Mouse (Mus musculus) spleen, postnatal 36 days (tissue): ENCODE measurements around the gene Myo1f.
"Not testable (repeated sequence)": the region's sequence is repeated elsewhere in the genome, so short reads cannot be mapped to it uniquely, and the experiment has no call there.

Experiments
- DNase-seq, 2 experiments: peaks; one replicate each; pipeline ENCODE4 v3.0.0; 2022; ENCODE audit warnings: low spot score in 2 of 2, mixed read lengths in 1 of 2

Gene Myo1f

GRCm38 (mm10) chr17:33584061-33584460 is 28.6 kb downstream of the Myo1f start:
- DNase-seq = no peak

- no peak for DNase-seq
Measured at GRCm38 (mm10) chr17:33586011-33586410, 30.5 kb downstream of the Myo1f start.

DNA sequence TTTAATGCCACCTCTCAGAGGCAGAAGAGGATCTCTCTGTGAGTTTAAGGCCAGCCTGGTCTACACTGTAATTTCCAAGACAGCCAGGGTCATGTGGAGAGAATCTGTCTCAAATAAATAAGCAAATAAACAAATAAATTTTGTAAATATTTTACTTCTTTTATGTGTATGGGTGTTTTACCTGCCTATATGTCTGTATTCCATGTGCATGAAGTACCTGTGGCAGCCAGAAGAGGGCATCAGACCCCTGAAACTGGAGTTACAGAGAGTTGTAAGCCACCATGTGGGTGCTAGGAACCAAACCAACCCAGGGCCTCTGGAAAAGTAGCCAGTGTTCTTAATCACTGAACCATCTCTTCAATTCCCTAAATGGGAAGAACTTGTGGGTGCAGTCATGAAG is 41.8 kb downstream of the Myo1f start:
- DNase-seq = no peak

GRCm38 (mm10) chr17:33598506-33598905 is 43.0 kb downstream of the Myo1f start:
- no peak for DNase-seq

DNA sequence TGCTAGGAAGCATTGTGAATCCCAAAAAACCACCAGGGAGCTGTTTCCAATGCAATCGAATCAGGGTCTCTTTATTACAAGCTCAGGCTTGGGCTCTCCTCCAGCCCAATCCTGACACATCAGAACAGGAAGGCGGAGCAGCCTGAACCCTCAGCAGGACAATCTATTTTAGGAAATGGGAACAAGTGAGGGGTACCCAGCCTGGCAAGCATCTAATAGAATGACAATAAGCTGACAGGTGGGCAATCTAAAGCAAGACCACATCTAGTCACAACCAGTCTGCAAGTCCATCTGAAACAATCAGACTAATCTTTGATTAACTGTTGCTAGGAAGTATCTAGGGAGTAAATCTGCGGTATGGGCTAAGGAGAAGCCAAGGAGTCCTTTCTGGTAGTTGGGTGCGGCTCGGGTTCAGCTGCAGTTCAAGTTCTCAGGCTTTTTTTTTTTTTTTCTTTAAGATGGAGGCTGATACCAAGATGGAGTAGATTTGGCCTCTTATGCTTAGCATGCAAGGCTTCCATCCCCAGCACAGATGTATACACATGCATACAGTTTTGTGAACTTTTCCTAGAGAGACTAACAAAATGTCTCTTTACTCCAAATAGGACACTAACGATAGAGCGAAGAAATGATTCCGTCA is 44.4 kb downstream of the Myo1f start:
- no peak for DNase-seq

DNA sequence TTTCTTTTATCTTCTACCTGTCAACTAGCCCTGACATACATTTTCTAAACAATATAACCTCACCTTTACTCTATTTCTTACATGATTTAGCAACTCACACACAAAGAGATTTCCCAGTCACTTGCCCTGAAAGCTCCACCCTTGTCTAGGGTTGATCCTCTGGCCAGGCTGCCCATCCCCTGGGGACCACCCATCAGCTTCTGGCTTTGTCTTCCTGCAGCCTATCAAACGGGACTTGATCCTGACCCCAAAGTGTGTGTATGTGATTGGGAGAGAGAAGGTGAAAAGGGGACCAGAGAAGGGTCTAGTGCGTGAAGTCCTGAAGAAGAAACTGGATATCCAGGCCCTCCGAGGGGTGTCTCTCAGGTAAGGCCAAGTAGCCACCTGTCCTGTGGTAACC is 45.3 kb downstream of the Myo1f start:
- DNase-seq = no peak

DNA sequence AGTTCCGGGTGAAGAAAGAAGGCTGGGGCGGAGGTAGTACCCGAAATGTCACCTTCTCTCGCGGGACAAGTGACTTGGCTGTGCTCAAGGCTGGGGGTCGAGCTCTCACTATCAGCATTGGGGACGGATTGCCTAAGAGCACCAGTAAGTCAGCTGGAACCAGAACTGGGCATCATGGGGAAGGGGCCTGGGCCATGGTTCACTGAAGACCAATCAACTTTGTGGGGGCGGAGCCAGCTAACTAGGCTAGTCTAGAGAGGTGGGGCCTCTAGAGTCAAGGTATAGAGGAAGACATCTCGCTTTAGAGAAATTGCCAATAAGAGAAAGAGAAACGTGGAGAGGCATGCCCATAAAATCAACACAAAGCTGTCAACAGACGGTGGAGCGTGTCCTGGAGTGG is 46.4 kb downstream of the Myo1f start:
- no peak for DNase-seq

DNA sequence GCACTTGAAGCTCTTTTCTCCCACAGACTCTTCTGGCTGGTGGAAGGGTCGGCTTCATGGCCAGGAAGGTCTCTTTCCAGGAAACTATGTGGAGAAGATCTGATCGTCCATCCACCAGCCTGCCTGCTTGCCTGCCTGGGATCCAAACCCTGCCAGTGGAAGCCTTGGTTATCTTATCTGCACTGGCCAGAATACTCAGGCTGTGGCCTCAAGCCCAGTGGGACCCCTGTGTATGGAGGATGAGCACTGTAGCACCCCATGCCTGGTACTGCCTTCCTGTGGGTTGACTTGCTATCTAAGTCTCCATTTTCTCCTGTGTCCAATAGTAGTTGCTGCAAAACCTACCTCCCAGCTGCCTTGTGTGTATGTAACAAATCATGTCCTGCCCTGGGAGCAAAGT is 51.8 kb downstream of the Myo1f start:
- DNase-seq = no peak

DNA sequence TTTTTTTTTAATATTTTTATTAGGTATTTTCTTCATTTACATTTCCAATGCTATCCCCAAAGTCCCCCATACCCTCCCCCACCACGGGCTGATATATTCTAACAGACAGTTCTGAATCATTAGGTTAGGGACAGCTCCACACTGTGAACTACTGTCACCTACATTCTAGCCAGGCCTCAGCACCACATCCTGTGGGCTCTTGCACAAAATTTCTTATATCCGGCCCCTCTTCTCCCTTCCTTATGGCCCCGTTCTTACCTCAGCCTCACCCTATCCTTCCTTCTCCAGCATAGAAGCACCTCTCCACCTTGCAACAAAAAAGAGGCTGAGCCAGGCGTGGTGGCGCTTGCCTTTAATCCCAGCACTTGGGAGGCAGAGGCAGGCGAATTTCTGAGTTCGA is 55.0 kb downstream of the Myo1f start:
- no peak for DNase-seq

DNA sequence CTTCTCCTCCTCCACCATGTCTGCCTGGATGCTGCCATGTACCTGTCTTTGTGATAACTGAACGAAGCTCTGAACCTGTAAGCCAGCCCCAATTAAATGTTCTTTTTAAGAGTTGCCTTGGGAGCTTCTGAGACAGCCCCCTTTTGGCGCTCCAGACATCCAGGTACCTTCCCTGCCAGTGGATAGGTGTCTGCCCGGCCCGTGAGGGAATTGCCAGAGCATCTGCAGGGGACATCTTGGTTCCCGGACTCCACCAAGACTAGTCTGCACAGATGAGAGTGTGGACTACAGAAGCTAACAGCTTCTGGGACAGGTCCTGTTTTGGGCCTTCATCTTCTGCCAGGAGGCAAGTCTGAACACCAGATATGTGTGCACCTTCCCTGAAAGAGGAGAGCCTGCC is 58.2 kb downstream of the Myo1f start:
- DNase-seq = not testable (repeated sequence)

DNA sequence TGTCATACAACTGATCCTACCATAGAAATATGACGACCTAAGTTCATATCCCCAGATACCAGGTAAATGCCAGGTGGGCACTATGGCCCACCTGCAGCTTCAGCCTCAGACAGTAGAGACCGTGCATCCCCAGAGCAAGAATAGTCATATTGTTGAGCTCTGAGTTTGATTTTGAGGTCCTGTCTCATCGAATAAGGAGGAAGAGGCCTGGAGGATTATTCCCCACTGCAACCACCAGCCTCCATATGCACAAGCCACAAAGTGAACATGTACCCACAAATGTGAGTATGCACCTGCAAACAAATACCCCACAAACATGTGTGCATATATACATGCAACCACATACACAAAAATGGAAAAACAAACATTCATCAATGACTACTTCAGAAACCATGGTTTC is 71.8 kb downstream of the Myo1f start:
- DNase-seq = no peak

DNA sequence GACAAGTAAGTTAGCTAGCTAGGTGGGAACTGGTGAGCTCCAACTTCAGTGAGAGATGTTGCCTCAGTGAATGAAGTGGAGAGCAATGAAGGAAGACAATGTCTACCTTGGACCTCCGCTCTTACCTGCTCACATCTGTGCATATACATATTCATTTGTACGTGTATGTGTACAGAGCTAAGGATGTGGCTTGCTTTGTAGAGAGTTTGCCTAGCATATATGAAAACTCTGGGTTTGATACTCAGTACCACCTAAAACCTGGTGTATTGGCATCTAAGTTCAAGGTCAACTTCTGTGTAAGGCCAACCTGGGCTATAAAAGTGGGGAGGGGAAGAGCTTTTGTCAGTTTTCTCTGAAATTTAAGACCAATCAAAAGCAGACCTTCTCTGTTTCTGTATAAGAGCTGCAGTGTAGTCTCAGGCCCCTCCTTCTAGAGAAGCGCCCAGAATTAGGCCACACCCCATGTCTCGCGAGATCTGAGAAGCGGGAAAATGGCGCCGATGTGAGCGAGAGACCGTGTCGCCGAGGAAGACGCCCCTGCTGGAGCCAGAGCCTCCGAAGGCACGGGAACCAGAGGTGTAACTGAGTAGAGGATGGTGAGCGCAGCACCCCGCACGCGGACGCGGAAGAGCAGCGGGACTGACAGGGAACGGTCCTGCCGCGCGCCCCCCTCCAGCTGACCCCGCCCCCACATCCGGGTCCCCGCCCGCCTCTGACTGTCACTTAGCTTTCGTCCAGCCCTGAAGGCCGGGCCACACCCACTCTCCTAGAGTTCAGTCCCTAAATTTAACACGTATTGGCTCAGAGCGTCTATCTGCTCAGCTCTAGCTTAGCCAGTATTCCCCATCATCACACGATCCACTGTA is 73.3 kb downstream of the Myo1f start, which contains the start of gene Zfp414:
Gene Zfp414, plus strand, starts transcription at position 470 of the 866 bp plus-strand sequence.
- peak; percentile 88 to 94 for DNase-seq

GRCm38 (mm10) chr17:33629487-33630125 is 74.1 kb downstream of the Myo1f start:
- DNase-seq = no peak

DNA sequence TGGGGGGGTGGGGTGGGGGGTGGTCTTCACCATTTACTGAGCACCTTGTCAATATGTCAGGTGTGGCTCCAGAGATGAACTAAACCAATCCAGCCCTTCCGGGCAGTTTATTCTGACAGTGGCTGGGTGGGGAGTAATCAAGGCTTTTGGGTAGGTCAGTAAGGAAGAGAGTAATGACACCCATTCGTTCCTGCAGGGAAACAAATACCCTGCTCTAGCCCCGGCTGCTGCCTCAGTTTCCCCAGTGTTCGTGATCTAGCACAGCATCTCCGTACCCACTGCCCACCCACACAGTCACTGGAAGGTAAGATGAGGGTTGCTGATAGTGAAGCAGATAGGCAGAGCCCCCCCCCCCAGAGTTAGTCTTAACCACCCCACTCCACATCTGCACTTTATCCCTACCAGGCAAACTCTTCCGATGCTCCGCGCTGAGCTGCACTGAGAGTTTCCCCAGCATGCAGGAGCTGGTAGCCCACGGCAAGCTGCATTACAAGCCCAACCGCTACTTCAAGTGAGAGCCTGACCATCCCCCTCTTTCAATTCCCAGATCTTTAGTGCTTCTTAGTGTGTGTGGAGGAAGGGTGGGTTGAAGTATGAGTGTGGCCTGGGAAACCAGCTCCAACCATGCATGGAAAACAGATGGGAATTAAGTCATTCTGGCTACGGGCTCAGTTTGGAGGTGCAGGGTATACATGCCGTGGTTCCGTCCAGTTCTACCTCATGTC is 74.8 kb downstream of the Myo1f start:
- DNase-seq = no peak

GRCm38 (mm10) chr17:33631236-33631635 is 75.7 kb downstream of the Myo1f start:
- DNase-seq = no peak

- no peak for DNase-seq
Measured at GRCm38 (mm10) chr17:33631796-33632195, 76.3 kb downstream of the Myo1f start.

DNA sequence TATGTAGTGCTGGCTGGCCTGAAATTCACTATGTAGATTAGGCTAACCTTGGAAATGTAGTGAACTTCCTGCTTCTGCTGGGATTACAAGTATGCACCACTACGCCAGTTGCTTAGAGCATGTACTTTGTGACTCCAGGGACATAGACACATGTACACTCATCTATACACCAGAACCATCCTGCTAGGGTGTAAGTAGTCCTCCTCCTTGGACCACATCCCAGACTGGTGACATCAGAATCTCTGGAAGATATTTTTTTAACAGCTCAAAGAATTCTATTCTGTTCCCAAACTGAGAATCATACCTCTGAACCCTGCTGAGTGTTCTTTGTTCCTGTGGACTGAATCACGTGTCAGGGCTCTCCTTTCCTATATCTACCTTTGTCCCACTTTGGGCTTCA is 81.5 kb downstream of the Myo1f start:
- no peak for DNase-seq

DNA sequence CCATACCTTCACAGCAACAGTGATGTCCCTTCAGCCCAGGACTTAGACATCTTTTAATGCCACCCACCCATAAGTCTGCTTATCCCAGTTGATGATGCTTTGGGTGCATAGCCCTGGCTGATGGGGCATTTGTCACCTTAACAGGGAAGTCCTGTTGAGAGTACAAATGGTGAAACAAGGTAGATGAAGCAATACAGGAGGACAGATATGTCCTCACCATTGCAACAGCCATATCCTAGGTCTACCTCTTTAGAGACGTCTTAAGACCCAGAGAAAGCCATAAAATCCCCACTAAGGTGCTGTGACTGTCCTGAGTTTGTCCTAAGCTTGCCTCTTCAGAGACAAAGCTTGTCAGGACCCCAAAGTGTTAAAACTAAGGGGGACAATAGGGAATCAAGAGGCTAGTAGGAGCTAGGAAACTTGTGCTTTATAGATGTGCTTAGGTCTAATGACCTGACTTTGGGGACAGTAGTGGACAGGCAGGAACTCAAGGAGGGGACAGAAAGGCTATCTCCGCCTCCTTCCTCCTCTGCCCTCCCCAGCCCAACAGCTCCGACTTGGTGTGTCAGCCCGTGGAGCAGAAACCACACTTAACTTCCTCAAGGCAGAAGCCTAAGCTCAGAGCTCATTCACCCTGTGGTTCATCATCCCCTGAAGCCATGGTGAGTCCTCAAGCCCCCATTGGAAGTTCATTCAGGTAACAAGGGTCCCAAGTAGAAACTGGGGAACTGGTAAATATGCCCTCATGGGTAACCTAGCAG is 82.2 kb downstream of the Myo1f start, which contains the start of gene Pram1:
Gene Pram1, plus strand, starts transcription at position 541 of the 761 bp plus-strand sequence.
- peak; percentile 34 to 44 for DNase-seq

- DNase-seq = no peak
Measured at GRCm38 (mm10) chr17:33639743-33640142, 84.2 kb downstream of the Myo1f start.

DNA sequence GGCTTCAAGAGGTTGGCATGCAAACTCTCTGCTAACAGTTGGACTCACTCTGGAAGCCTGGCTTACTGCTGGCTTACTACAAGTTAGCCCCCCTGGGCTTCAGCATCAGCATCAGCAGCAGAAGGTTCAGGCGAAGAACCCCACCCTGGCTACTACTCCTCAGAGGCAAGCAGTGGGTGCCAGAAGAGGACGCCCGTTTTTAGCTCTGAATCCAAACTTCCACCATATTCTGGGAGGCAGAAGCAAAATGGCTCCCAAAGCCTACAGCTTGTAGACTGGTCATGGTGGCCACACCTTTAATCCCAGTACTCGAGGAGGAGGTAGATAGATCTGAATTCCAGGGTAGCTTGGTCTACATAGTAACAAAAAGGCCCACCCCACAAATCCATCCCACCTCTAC is 88.6 kb downstream of the Myo1f start:
- DNase-seq = no peak

GRCm38 (mm10) chr17:33645073-33645472 is 89.6 kb downstream of the Myo1f start:
- no peak for DNase-seq
